Mouse (Mus musculus): Measurements from ENCODE around the gene Lamb3.

Gene Lamb3

DNA sequence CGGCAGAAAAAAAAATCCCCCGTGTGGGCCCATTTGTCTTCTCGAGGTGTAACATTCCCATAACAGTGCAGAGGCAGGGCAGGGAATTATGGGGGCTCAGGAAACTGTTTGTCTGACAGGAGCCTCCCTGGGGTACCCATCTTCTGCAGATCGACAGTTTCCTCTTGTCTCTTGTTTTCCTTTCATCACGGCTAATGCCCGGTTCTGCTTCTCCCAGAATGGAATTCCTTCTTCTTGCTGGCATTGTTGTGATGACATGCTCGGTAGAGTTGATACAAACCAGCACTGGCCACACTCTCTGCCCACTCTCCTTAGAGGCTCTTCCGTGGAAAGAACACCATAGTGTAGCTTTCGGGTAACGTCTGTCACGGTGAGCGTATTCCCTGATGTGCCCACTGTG lies 182.5 kb downstream of the Lamb3 start:
- DNase-seq: no peak

DNA sequence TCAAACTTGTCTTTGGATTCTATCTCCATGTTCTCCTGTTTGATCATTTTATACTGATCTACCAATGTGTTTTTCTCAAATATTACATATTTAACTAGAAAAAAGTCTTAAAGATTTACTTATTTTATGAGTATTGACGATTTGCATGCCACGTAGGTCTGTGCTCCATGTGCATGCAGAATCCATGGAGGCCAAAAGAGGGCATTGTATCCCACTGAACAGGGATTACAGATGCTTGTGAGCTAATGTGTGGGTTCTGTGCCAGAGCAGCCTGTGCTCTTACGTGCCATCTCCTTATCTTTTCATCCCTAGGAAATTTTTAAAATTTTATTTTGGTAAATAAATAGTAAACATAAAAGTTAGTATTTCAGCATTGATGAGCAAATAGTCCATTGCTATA lies 184.8 kb downstream of the Lamb3 start:
- no peak for DNase-seq

Data from kidney, postnatal 25 days (tissue).